Mouse (Mus musculus) left cerebral cortex, postnatal 10 days (tissue): ENCODE measurements around the gene Hlcs. TPM values are rescaled to one million over a fixed set of nuclear protein-coding genes. Genes with fewer than 3 reads are reported as not detected.

ENCODE experiments used
- DNase-seq, 2 experiments: peaks; one replicate each; pipeline ENCODE4 v3.0.0; 2021 to 2022; ENCODE audit warnings: low spot score in 2 of 2, mixed read lengths in 1 of 2; ENCODE audit errors: extremely low spot score in 1 of 2
- intact Hi-C: fragments of 180-260 bp; cut with DNase I; formaldehyde crosslinking; loops from one replicate; pipeline ENCODE4 v1.15.1; 2025
- total RNA-seq, 2 experiments: library from RNA; stranded (reverse); gene quantifications; 2 replicates each; pipeline ENCODE4 v1.2.3; 2021

Hlcs gene
- total RNA-seq, 2 experiments from 2014 or later = 12.4 to 13.1 TPM

- intact Hi-C loops = no loop called here
- DNase-seq = no peak
Measured at GRCm38 (mm10) chr16:94301696-94302095, 11.7 kb downstream of the Hlcs start.

- no peak for DNase-seq
Measured at GRCm38 (mm10) chr16:94301194-94301593, 12.2 kb downstream of the Hlcs start.

GRCm38 (mm10) chr16:94299210-94299609 is 14.2 kb downstream of the Hlcs start:
- intact Hi-C loops = no loop called here
- no peak for DNase-seq

More at GRCm38 (mm10) chr16:94301194-94301593, 12.2 kb downstream of the Hlcs start:
- intact Hi-C loops = no loop called here

- intact Hi-C loops = no loop called here
Measured at GRCm38 (mm10) chr16:94298081-94298480, 15.3 kb downstream of the Hlcs start.

GRCm38 (mm10) chr16:94291141-94291540 is 22.2 kb downstream of the Hlcs start:
- DNase-seq = no peak
- intact Hi-C loops = no loop called here

More at GRCm38 (mm10) chr16:94298081-94298480, 15.3 kb downstream of the Hlcs start:
- DNase-seq = no peak

GRCm38 (mm10) chr16:94290073-94290999 is 23.0 kb downstream of the Hlcs start:
- DNase-seq = peak; percentile 56 to 89
- intact Hi-C loops = no loop called here

GRCm38 (mm10) chr16:94289138-94290072 is 24.0 kb downstream of the Hlcs start:
- intact Hi-C loops = no loop called here
- peak; percentile 73 to 79 for DNase-seq

GRCm38 (mm10) chr16:94287826-94288225 is 25.5 kb downstream of the Hlcs start:
- intact Hi-C loops = no loop called here
- DNase-seq = no peak

GRCm38 (mm10) chr16:94283972-94284371 is 29.4 kb downstream of the Hlcs start:
- no peak for DNase-seq
- intact Hi-C loops = no loop called here

GRCm38 (mm10) chr16:94270826-94271225 is 42.5 kb downstream of the Hlcs start:
- no peak for DNase-seq
- intact Hi-C loops = no loop called here

- DNase-seq = peak; percentile 82 to 91
- intact Hi-C loops = loop anchor here (5.0 kb wide), 1 partner anchor 43 kb away; the partner anchor contains the start of gene Hlcs
Measured at GRCm38 (mm10) chr16:94269635-94270034, 43.7 kb downstream of the Hlcs start.

GRCm38 (mm10) chr16:94268205-94268604 is 45.2 kb downstream of the Hlcs start:
- intact Hi-C loops = loop anchor here (5.0 kb wide), 1 partner anchor 44 kb away; the partner anchor contains the start of gene Hlcs
- no peak for DNase-seq

- DNase-seq = peak in 1 of 2 experiments; percentile 14
- intact Hi-C loops = loop anchor here (5.0 kb wide), 1 partner anchor 48 kb away; the partner anchor contains the start of gene Hlcs
Measured at GRCm38 (mm10) chr16:94264611-94265010, 48.8 kb downstream of the Hlcs start.

- peak in 1 of 2 experiments; percentile 14 for DNase-seq
Measured at GRCm38 (mm10) chr16:94262501-94262900, 50.9 kb downstream of the Hlcs start.

GRCm38 (mm10) chr16:94260938-94261630 is 52.3 kb downstream of the Hlcs start:
- DNase-seq = peak in 1 of 2 experiments; percentile 36
- intact Hi-C loops = no loop called here

More at GRCm38 (mm10) chr16:94262501-94262900, 50.9 kb downstream of the Hlcs start:
- intact Hi-C loops = no loop called here

GRCm38 (mm10) chr16:94258366-94259310 is 54.7 kb downstream of the Hlcs start:
- peak; percentile 83 to 84 for DNase-seq
- intact Hi-C loops = loop anchor here (2.0 to 10.0 kb wide), 3 partner anchors 174 to 321 kb away; partner anchors contain the start of gene Sim2

GRCm38 (mm10) chr16:94255592-94255991 is 57.8 kb downstream of the Hlcs start:
- DNase-seq = no peak
- intact Hi-C loops = loop anchor here (5.0 to 10.0 kb wide), 2 partner anchors 171 to 318 kb away; partner anchors contain the start of gene Sim2
